Mouse (Mus musculus): ENCODE data around the gene Olfr101.
A peak's percentile ranks its signal among the peaks of the same experiment; 100 is the strongest.

Gene Olfr101

GRCm38 (mm10) chr17:37304213-37304612 lies at the start of gene Olfr101:
Olfr101 (minus strand) TSS chr17:37304313.
- no peak for DNase-seq (ENCODE audit: extremely low read depth, low read depth)

- no peak for DNase-seq (ENCODE audit: extremely low read depth, low read depth)
These were observed 35.5 kb upstream of the Olfr101 start, which contains the start of gene Olfr103 for GRCm38 (mm10) chr17:37339598-37339997. Olfr103 (minus strand) TSS chr17:37339698.

DNA sequence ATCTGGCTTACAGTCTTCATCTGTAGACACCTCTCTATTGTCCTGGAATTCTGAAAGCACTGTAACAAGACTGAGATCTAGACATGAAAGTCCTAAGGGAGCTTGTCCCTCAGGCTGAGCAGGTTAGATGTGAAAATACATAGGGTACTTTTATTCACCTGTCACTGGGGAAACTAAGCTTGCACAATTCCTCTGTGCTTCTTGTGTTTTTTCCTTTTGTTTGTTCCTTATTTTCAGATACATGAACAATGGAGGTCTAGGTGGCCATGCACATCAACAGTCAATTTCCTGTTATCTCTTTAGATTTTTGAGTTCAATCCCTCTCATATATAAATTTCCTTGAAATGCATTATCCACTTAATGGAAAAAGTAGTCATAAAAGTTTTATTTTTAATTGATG lies 12.8 kb upstream of the Olfr101 start, which contains the start of gene Olfr102:
TSS of gene Olfr102 (minus strand) at position 101 of the 400 bp plus-strand sequence.
- DNase-seq (ENCODE audit: extremely low read depth, low read depth): no peak

DNA sequence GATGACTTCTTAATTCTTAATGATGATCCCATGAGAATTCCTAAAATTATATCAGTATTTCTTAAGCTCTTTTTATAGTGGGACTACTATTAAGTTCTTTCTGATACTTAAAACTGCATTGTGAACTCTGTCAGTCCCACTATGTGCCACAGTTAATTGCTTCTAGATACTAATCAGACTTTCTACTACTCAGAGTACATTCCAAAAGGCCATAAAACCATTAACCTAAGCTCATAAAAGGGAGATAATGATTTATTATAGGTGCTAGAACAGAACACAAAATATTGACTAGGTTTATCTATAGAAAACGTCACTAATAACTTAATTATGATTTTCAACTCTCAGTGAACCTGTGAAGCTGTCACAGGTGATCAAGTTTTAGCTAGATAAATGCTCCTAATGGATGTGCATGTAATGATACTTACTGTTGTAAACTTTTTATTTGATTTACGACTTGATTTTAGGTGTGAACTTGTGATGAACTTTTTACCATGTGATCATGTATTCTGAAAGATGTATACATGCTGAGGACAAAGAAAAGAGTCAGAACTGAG lies 6.1 kb upstream of the Olfr101 start:
- DNase-seq (ENCODE audit: extremely low read depth, low read depth): no peak

DNA sequence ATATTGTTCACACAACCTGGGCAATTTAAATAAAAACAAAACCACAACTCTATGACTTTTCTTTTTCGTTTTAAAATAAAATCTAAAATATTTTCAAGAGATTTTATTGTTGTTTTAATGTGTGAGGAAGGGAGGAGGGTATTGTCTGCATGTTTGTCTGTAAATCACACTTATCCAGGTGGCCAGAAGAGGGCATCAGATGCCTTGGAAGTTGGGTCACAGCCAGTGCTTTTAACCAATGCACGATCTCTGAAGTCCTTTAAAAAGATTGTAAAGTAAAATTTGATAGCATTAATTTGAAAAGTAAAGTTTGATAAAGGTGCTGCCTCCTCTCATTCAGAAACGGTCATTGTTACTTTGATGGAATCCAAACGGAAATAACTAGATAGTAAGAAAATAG lies 4.4 kb upstream of the Olfr101 start:
- no peak for DNase-seq (ENCODE audit: extremely low read depth, low read depth)

GRCm38 (mm10) chr17:37283360-37283759 lies 20.8 kb downstream of the Olfr101 start, which contains the start of gene Olfr99:
Olfr99 (minus strand) TSS chr17:37283460.
- no peak for DNase-seq (ENCODE audit: extremely low read depth, low read depth)

DNA sequence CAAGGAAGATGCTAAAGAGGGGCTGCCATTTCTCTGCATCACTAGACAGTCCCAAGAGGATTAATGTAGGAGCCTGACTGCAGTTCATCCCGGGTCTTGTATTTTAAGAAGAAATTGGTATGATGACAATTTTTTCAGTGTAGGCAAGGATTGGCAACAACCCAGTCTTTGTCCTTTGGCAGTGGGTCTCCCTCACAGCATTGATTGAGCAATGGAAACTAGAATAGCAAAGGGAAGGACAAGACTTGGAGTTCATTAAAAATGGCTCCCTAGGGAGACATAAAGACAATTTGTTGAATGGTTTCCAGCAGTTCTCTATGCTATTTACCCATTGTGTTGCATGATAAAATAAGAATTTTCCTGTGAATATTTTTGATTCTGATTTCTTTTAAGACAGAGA lies 23.8 kb downstream of the Olfr101 start:
- no peak for DNase-seq (ENCODE audit: extremely low read depth, low read depth)

DNA sequence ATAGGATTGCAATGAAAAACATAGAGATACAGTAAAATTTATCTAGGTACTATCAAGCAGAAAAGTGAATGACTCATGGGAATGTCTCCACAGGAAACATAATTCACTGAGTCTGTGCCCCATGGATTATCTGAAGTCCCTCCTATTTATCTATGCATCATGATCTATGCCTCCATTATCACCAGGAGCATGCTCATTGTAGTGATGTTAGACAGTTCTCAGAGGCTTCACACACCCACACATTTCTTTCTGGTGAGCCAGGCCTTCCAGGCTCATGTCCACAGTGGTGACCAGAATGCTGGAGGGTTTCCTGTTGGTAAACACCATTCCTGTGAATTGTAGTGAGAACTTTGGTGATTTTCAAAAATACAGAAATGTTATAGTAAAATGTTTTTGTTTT lies 27.5 kb downstream of the Olfr101 start:
- no peak for DNase-seq (ENCODE audit: extremely low read depth, low read depth)

DNA sequence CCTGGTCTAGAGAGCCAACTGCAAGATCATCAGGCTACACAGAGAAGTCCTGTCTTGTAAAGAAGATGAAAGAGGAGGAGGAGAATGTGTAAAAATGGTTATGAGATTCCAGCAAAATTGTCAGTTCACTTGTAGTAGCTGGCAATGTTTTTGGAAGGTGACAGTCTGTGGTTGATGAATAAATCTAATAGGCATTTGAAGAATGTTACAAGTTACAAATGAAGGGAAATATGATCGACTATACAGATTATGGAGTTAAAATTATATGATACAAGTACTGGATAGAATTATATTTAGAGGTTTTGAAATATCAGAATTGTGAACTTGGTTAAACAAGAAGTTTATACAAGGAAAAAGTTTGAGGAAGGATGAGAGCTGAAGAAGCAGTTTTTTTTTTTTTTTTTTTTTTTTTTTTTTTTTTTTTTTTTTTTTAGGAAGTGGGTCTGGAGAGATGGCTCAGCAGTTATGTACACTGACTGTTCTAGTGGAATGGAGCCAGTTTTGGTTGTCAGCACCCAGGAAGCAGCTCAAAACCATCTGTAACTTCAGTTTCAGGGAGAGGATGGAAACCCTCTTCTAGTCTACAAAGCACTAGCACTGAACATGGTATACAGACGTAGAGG lies 28.4 kb downstream of the Olfr101 start:
- DNase-seq (ENCODE audit: extremely low read depth, low read depth): no peak

DNA sequence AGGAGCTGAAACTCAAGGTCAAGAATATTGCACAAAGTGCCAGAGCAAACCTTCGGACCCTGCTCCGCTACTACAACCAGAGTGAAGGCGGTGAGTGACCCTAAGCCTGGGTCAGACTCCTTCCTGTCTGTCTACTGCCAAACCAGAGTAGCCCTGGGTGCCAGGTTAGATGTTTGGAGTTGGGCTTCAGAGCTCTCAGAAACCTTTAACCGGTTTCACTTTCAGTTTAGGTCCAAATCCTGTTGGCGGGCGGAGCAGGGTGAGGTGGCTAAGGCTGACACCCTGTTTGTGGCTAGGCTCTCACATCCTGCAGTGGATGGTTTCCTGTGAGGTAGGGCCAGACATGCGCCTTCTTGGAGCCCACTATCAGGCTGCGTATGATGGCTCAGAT lies 33.4 kb downstream of the Olfr101 start:
- peak; percentile 15 for DNase-seq (ENCODE audit: extremely low read depth, low read depth)

DNA sequence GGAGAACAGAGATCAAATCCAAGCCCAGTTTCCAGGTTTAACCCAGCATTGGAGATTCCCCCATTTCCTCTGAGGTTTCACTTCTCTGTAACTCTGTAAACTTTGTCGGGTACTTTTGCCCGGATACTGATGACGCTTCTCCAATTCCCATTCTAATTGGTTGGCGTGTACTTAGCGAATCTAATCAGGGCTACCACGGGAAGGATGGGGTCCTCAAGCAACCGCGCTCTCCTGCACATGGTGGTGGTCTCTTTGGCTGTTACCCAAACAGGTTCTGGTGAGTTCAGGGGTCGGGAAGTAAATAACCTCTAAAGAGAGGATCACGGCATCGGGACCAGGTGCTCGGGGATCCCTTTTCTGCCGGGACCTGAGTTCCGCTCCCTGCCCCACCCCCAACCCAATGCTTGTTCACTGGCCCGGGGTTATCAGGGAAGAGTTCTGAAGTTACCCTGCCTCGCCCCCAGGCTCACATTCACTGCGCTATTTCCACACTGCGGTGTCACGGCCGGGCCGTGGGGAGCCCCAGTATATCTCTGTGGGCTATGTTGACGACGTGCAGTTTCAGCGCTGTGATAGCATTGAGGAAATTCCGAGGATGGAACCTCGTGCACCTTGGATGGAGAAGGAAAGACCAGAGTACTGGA lies 33.9 kb downstream of the Olfr101 start, which contains the start of gene H2-M3:
TSS of gene H2-M3 (plus strand) at position 163 of the 644 bp plus-strand sequence.
- DNase-seq (ENCODE audit: extremely low read depth, low read depth): peak; percentile 77

GRCm38 (mm10) chr17:37263626-37264025 lies 40.5 kb downstream of the Olfr101 start, which contains the start of gene Olfr98:
Olfr98 (minus strand) TSS chr17:37263749.
- DNase-seq (ENCODE audit: extremely low read depth, low read depth): no peak

- DNase-seq (ENCODE audit: extremely low read depth, low read depth): no peak
These were observed 53.6 kb downstream of the Olfr101 start for GRCm38 (mm10) chr17:37250544-37250943.

- DNase-seq (ENCODE audit: extremely low read depth, low read depth): no peak
These were observed 54.7 kb downstream of the Olfr101 start for GRCm38 (mm10) chr17:37249460-37249859.
